ENCODE assay signal across 18 mouse cellular contexts in the genomic region with DNA sequence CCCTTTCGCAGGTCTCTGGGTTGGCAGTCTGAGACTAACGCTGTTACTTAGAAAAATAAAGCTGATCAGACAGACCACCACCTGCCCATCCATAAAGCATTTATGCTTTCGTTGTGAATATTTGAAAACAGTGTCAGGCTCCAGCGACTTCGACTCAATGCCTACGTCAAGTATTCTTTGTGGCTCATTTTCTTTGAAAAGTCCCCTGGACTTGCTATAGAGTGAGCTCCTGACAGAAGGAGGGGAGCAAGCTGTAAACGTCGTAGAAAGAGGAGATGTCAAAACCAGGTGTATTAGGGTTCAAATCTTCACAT.
DNase-seq lines count a peak whose midpoint lies in the region; ATAC-seq lines count a peak whose summit lies in the region.
"Had no signal": no experiment of that assay in that cellular context is flagged by ENCODE, and none has a peak within 500 bp of the region (broad histone marks: within the 10 kb centered on the region; RNA-seq: fewer than 3 reads in every experiment).

No protein-coding gene starts in this region.

- H3K27me3 ChIP-seq in lung, embryonic 15.5 days = no peaks in the 10 kb centered on the region
- H3K27me3 ChIP-seq in hindbrain, embryonic 13.5 days = no peaks in the 10 kb centered on the region
- H3K27me3 ChIP-seq in hindbrain, embryonic 14.5 days (ENCODE audit: control insufficient read depth, insufficient read depth, low read length) = no peaks in the 10 kb centered on the region
- H3K27me3 ChIP-seq: liver, embryonic 15.5 days had no signal

- DNase-seq in lung, postnatal 4 days = no peak
- peak; percentile 58 for DNase-seq in T-cell, adult 2 months (ENCODE audit: low spot score)
- no peak for DNase-seq in layer of hippocampus, adult 11-12 months (ENCODE audit: low spot score)
- DNase-seq in hindbrain, embryonic 14.5 days (ENCODE audit: low spot score) = no peak
- DNase-seq: adrenal gland, postnatal 25 days; cerebellum, postnatal 36 days; heart, adult 18-20 months; kidney, adult 2 months; kidney, postnatal 25 days; lung, postnatal 14 days; right cerebral cortex, adult 18-20 months; thymus, postnatal 14 days had no signal

- H3K36me3 ChIP-seq in lung, embryonic 15.5 days = no peaks in the 10 kb centered on the region
- no peaks in the 10 kb centered on the region for H3K36me3 ChIP-seq in hindbrain, embryonic 13.5 days
- no peaks in the 10 kb centered on the region for H3K36me3 ChIP-seq in hindbrain, embryonic 14.5 days (replicated peaks; ENCODE audit: control insufficient read depth, insufficient read depth)
- H3K36me3 ChIP-seq: liver, embryonic 15.5 days had no signal

- peak overlapping the region; percentile 59 for H3K27ac ChIP-seq in lung, embryonic 15.5 days
- no peak overlapping the region for H3K27ac ChIP-seq in hindbrain, embryonic 13.5 days
- no peak overlapping the region for H3K27ac ChIP-seq in hindbrain, embryonic 14.5 days
- H3K27ac ChIP-seq: liver, embryonic 15.5 days had no signal

- peaks cover 16% of the 10 kb centered on the region for H3K4me1 ChIP-seq in lung, embryonic 15.5 days
- H3K4me1 ChIP-seq in hindbrain, embryonic 13.5 days (replicated peaks) = peaks cover 15% of the 10 kb centered on the region
- H3K4me1 ChIP-seq in hindbrain, embryonic 14.5 days (replicated peaks; ENCODE audit: control insufficient read depth, insufficient read depth, low read length) = 0 out of 2 replicates have a peak, but pooled peaks cover 12% of the 10 kb centered on the region
- H3K4me1 ChIP-seq: liver, embryonic 15.5 days had no signal

- no peak overlapping the region for H3K4me2 ChIP-seq in lung, embryonic 15.5 days
- H3K4me2 ChIP-seq in hindbrain, embryonic 13.5 days = no peak overlapping the region
- no peak overlapping the region for H3K4me2 ChIP-seq in hindbrain, embryonic 14.5 days (replicated peaks)
- H3K4me2 ChIP-seq: liver, embryonic 15.5 days had no signal

- H3K9ac ChIP-seq in lung, embryonic 15.5 days = no peak overlapping the region
- no peak overlapping the region for H3K9ac ChIP-seq in hindbrain, embryonic 13.5 days
- no peak overlapping the region for H3K9ac ChIP-seq in hindbrain, embryonic 14.5 days
- H3K9ac ChIP-seq: liver, embryonic 15.5 days had no signal

- no peak for ATAC-seq in lung, embryonic 15.5 days (ENCODE audit: borderline replicate concordance, extremely low read depth, low FRiP score, low TSS enrichment)
- ATAC-seq in inflammation-experienced regulatory T-cells, adult 6 months = peak; percentile 46
- peak; percentile 65 for ATAC-seq in neutrophil, adult 5-6 weeks (ENCODE audit: extremely low read depth, insufficient number of reproducible peaks, low FRiP score, poor library complexity, severe bottlenecking)
- ATAC-seq in hindbrain, embryonic 13.5 days (ENCODE audit: low FRiP score) = no peak
- ATAC-seq in hindbrain, embryonic 14.5 days (ENCODE audit: low FRiP score) = no peak
- ATAC-seq: Patski had no signal

- WGBS in lung, embryonic 15.5 days = 68% methylated on average over 8 of the region's 8 CpGs
- 67% methylated on average over 8 of the region's 8 CpGs for WGBS in hindbrain, embryonic 13.5 days
- 61% methylated on average over 8 of the region's 8 CpGs for WGBS in hindbrain, embryonic 14.5 days

- H3K9me3 ChIP-seq in lung, embryonic 15.5 days = no peaks in the 10 kb centered on the region
- H3K9me3 ChIP-seq in hindbrain, embryonic 13.5 days = no peaks in the 10 kb centered on the region
- H3K9me3 ChIP-seq in hindbrain, embryonic 14.5 days (ENCODE audit: control insufficient read depth, low read length) = 0 out of 2 replicates have a peak, but pooled peaks cover 9% of the 10 kb centered on the region
- H3K9me3 ChIP-seq: liver, embryonic 15.5 days had no signal

- no peak overlapping the region for H3K4me3 ChIP-seq in lung, embryonic 15.5 days
- H3K4me3 ChIP-seq in hindbrain, embryonic 13.5 days = no peak overlapping the region
- no peak overlapping the region for H3K4me3 ChIP-seq in hindbrain, embryonic 14.5 days (replicated peaks; ENCODE audit: low read length)
- H3K4me3 ChIP-seq: liver, embryonic 15.5 days had no signal

Comparison
In these comparisons a context has a peak if more than half of its experiments do, and no peak if none do; other contexts are left out.
1. ATAC-seq: peak in inflammation-experienced regulatory T-cells, adult 6 months (single experiment) and neutrophil, adult 5-6 weeks (single experiment); none in lung, embryonic 15.5 days (single experiment), hindbrain, embryonic 13.5 days (single experiment) and hindbrain, embryonic 14.5 days (single experiment).